Comparison of ENCODE assay signal across 26 mouse cellular contexts in the genomic region with DNA sequence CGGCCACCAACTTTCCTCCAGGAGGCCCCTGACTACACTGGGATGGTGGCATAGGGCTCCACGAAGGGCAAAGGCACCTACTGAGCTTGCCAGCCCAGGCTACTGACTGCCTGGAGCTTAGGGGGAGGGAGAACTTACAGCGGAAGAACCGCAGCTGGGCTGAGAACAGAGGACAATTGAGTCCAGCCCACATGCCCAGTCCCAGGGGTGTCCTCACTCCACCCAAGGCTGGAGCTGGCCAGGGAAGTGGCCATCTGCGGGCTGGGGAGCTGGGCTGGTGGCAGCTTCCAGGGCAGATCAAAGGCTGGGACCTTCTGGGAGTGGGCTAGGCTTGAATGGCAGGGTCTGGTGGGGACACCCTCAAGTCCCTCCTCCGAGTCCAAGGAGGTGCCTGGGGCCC. TPM values are rescaled to one million over a fixed set of nuclear protein-coding genes. Genes with fewer than 3 reads are reported as not detected.
DNase-seq lines count a peak whose midpoint lies in the region; ATAC-seq and TF ChIP-seq lines count a peak whose summit lies in the region.
"Had no signal": no experiment of that assay in that cellular context is flagged by ENCODE, and none has a peak within 500 bp of the region (broad histone marks: within the 10 kb centered on the region; RNA-seq: fewer than 3 reads in every experiment).

No protein-coding gene starts in this region.

- H3K9me3 ChIP-seq in forebrain, embryonic 14.5 days (replicated peaks; ENCODE audit: control insufficient read depth, low read length): no peaks in the 10 kb centered on the region
- H3K9me3 ChIP-seq in forebrain, embryonic 16.5 days (ENCODE audit: control insufficient read depth, low read length): no peaks in the 10 kb centered on the region
- H3K9me3 ChIP-seq in embryonic facial prominence, embryonic 13.5 days: no peaks in the 10 kb centered on the region
- H3K9me3 ChIP-seq: forebrain, embryonic 12.5 days; hindbrain, embryonic 13.5 days; megakaryocyte, embryonic 14.5 days had no signal

- H3K27ac ChIP-seq in forebrain, embryonic 14.5 days (ENCODE audit: low read depth, low read length): no peak overlapping the region
- no peak overlapping the region for H3K27ac ChIP-seq in forebrain, embryonic 16.5 days (ENCODE audit: low read length)
- H3K27ac ChIP-seq in layer of hippocampus, adult 2 months: peak overlapping the region; percentile 65
- H3K27ac ChIP-seq in embryonic facial prominence, embryonic 13.5 days: peak overlapping the region; percentile 36; the same call in 1 of the 2 replicates
- H3K27ac ChIP-seq in olfactory bulb, adult 2 months (ENCODE audit: insufficient read depth, low read depth, low read length): peak overlapping the region; percentile 8; the same call in 1 of the 2 replicates
- H3K27ac ChIP-seq: forebrain, embryonic 12.5 days; hindbrain, embryonic 13.5 days had no signal

- no peak for TF ChIP-seq POLR2A in olfactory bulb, adult 2 months (IDR thresholded peaks at IDR 0.05; ENCODE audit: insufficient read depth, low read depth, low read length)
- TF ChIP-seq POLR2A in lung, adult 2 months (IDR thresholded peaks at IDR 0.05; ENCODE audit: borderline replicate concordance, extremely low read depth, low read depth, low read length): no peak

- no peak overlapping the region for H3K4me2 ChIP-seq in forebrain, embryonic 14.5 days (ENCODE audit: low read length)
- no peak overlapping the region for H3K4me2 ChIP-seq in forebrain, embryonic 16.5 days (ENCODE audit: low read length)
- H3K4me2 ChIP-seq in embryonic facial prominence, embryonic 13.5 days: no peak overlapping the region
- H3K4me2 ChIP-seq: forebrain, embryonic 12.5 days; hindbrain, embryonic 13.5 days had no signal

- H3K27me3 ChIP-seq in forebrain, embryonic 14.5 days (replicated peaks; ENCODE audit: control insufficient read depth, insufficient read depth, low read length): no peaks in the 10 kb centered on the region
- no peaks in the 10 kb centered on the region for H3K27me3 ChIP-seq in forebrain, embryonic 16.5 days (replicated peaks; ENCODE audit: control insufficient read depth, insufficient read depth, low read length)
- H3K27me3 ChIP-seq in embryonic facial prominence, embryonic 13.5 days: no peaks in the 10 kb centered on the region
- H3K27me3 ChIP-seq: CH12.LX; forebrain, embryonic 12.5 days; hindbrain, embryonic 13.5 days; megakaryocyte, embryonic 14.5 days had no signal

- ATAC-seq in forebrain, embryonic 14.5 days: no peak
- ATAC-seq in forebrain, embryonic 16.5 days: no peak
- no peak for ATAC-seq in embryonic facial prominence, embryonic 13.5 days (ENCODE audit: insufficient number of reproducible peaks, insufficient read depth, low FRiP score, low TSS enrichment, low read depth)

- 0 out of 2 replicates have a peak overlapping the region, but pooled peaks have one; percentile 21 for H3K9ac ChIP-seq in forebrain, embryonic 14.5 days (ENCODE audit: low read length)
- H3K9ac ChIP-seq in forebrain, embryonic 16.5 days (replicated peaks; ENCODE audit: low read depth, low read length): no peak overlapping the region
- no peak overlapping the region for H3K9ac ChIP-seq in embryonic facial prominence, embryonic 13.5 days
- H3K9ac ChIP-seq: forebrain, embryonic 12.5 days; hindbrain, embryonic 13.5 days had no signal

- no peak for TF ChIP-seq CTCF in layer of hippocampus, adult 2 months (conservative IDR thresholded peaks at IDR 0.05)
- TF ChIP-seq CTCF in olfactory bulb, adult 2 months (IDR thresholded peaks at IDR 0.05; ENCODE audit: insufficient read depth, low read depth, low read length): no peak
- no peak for TF ChIP-seq CTCF in lung, adult 2 months (IDR thresholded peaks at IDR 0.05; ENCODE audit: insufficient read depth, low read length)

- DNase-seq in forebrain, embryonic 14.5 days (ENCODE audit: low spot score): no peak
- DNase-seq in layer of hippocampus, adult 2 months (ENCODE audit: low spot score in 2 of 2): no peak
- no peak for DNase-seq in layer of hippocampus, adult 8-10 months (ENCODE audit: low spot score in 2 of 2)
- no peak for DNase-seq in lung, adult 2 months
- DNase-seq in right cerebral cortex, postnatal 36 days (ENCODE audit: low spot score in 2 of 2): no peak
- DNase-seq: adrenal gland, postnatal 10 days; cerebellum, adult 11-12 months; kidney, adult 11 months; kidney, postnatal 25 days; lung, postnatal 14 days; right cerebral cortex, postnatal 25 days; thymus, adult 2 months had no signal

- no peaks in the 10 kb centered on the region for H3K4me1 ChIP-seq in forebrain, embryonic 14.5 days (ENCODE audit: control insufficient read depth, insufficient read depth, low read length)
- H3K4me1 ChIP-seq in forebrain, embryonic 16.5 days (replicated peaks; ENCODE audit: control insufficient read depth, insufficient read depth, low read length): no peaks in the 10 kb centered on the region
- no peaks in the 10 kb centered on the region for H3K4me1 ChIP-seq in embryonic facial prominence, embryonic 13.5 days
- peaks cover 4% of the 10 kb centered on the region; the same call in 1 of the 2 replicates for H3K4me1 ChIP-seq in olfactory bulb, adult 2 months (ENCODE audit: control insufficient read depth, insufficient read depth, low read length)
- H3K4me1 ChIP-seq in lung, adult 2 months (ENCODE audit: control insufficient read depth, insufficient read depth, low read length): no peaks in the 10 kb centered on the region
- H3K4me1 ChIP-seq: forebrain, embryonic 12.5 days; hindbrain, embryonic 13.5 days had no signal

- H3K4me3 ChIP-seq in forebrain, embryonic 14.5 days (ENCODE audit: low read depth, low read length): no peak overlapping the region
- H3K4me3 ChIP-seq in forebrain, embryonic 16.5 days (replicated peaks; ENCODE audit: low read length): no peak overlapping the region
- no peak overlapping the region for H3K4me3 ChIP-seq in layer of hippocampus, adult 2 months
- no peak overlapping the region for H3K4me3 ChIP-seq in embryonic facial prominence, embryonic 13.5 days
- H3K4me3 ChIP-seq in olfactory bulb, adult 2 months (ENCODE audit: insufficient read depth, low read depth, low read length): no peak overlapping the region
- no peak overlapping the region for H3K4me3 ChIP-seq in lung, adult 2 months (replicated peaks; ENCODE audit: extremely low read depth, low read depth, low read length)
- H3K4me3 ChIP-seq: forebrain, embryonic 12.5 days; hindbrain, embryonic 13.5 days; megakaryocyte, embryonic 14.5 days had no signal

- peaks cover 88% of the 10 kb centered on the region for H3K36me3 ChIP-seq in forebrain, embryonic 14.5 days (ENCODE audit: control insufficient read depth, insufficient read depth, low read length)
- peaks cover 38% of the 10 kb centered on the region for H3K36me3 ChIP-seq in forebrain, embryonic 16.5 days (ENCODE audit: control insufficient read depth, insufficient read depth)
- peaks cover 80% of the 10 kb centered on the region for H3K36me3 ChIP-seq in embryonic facial prominence, embryonic 13.5 days

- WGBS in forebrain, embryonic 14.5 days: 85% methylated on average over 6 of the region's 6 CpGs
- 87% methylated on average over 6 of the region's 6 CpGs for WGBS in forebrain, embryonic 16.5 days
- WGBS in embryonic facial prominence, embryonic 13.5 days: 79% methylated on average over 6 of the region's 6 CpGs
- 66% methylated on average over 6 of the region's 6 CpGs for WGBS in olfactory bulb, adult 2 months
- 76% methylated on average over 6 of the region's 6 CpGs for WGBS in lung, adult 2 months

RNA-seq across cellular contexts. Expression of a gene that starts 13.0 kb away (rescaled TPM):
- polyA plus RNA-seq in forebrain, embryonic 14.5 days (2014; fragmentation: Nextera tagmentation; extraction: Ambion mirVana): 44.0 and 45.5 TPM in 2 replicates
- 48.5 and 62.7 TPM in 2 replicates for polyA plus RNA-seq in forebrain, embryonic 16.5 days (2015; fragmentation: Nextera tagmentation; extraction: Ambion mirVana)
- 10 to 100 TPM; 29.4 to 29.5 TPM for total RNA-seq in layer of hippocampus, adult 2 months (2021)
- total RNA-seq in layer of hippocampus, adult 8-10 months (2022): 10 to 100 TPM; 27.0 to 35.1 (median 31.7) TPM
- 58.1 and 60.9 TPM in 2 replicates for polyA plus RNA-seq in embryonic facial prominence, embryonic 13.5 days (2015; fragmentation: Nextera tagmentation; extraction: Ambion mirVana)
- not detected in 2 replicates for polyA plus RNA-seq in olfactory bulb, adult 2 months (2012; ENCODE audit: insufficient read depth, insufficient read length, low replicate concordance, missing spikeins)
- 33.0 and 40.0 TPM in 2 replicates for polyA plus RNA-seq in lung, adult 2 months (2012; rRNA removed)

RNA-seq across cellular contexts. Expression of a gene that starts 19.7 kb away (rescaled TPM):
- 6.2 and 8.2 TPM in 2 replicates for polyA plus RNA-seq in forebrain, embryonic 14.5 days (2014; fragmentation: Nextera tagmentation; extraction: Ambion mirVana)
- 11.6 and 11.8 TPM in 2 replicates for polyA plus RNA-seq in forebrain, embryonic 16.5 days (2015; fragmentation: Nextera tagmentation; extraction: Ambion mirVana)
- total RNA-seq in layer of hippocampus, adult 2 months (2021): 100 to 1,000 TPM; 103 to 109 TPM
- total RNA-seq in layer of hippocampus, adult 8-10 months (2022): 100 to 1,000 TPM in 3 of 4 experiments, 10 to 100 TPM in 1; 94.8 to 118 (median 103) TPM
- 27.0 and 27.9 TPM in 2 replicates for polyA plus RNA-seq in embryonic facial prominence, embryonic 13.5 days (2015; fragmentation: Nextera tagmentation; extraction: Ambion mirVana)
- 77.0 TPM in 1 of 2 replicates, not detected in the other for polyA plus RNA-seq in olfactory bulb, adult 2 months (2012; ENCODE audit: insufficient read depth, insufficient read length, low replicate concordance, missing spikeins)
- 66.7 and 83.6 TPM in 2 replicates for polyA plus RNA-seq in lung, adult 2 months (2012; rRNA removed)

RNA-seq across cellular contexts. Expression of a gene that starts 21.7 kb away (rescaled TPM):
- polyA plus RNA-seq in forebrain, embryonic 14.5 days (2014; fragmentation: Nextera tagmentation; extraction: Ambion mirVana): 474 and 520 TPM in 2 replicates
- 652 and 674 TPM in 2 replicates for polyA plus RNA-seq in forebrain, embryonic 16.5 days (2015; fragmentation: Nextera tagmentation; extraction: Ambion mirVana)
- total RNA-seq in layer of hippocampus, adult 2 months (2021): 100 to 1,000 TPM; 907 to 909 TPM
- total RNA-seq in layer of hippocampus, adult 8-10 months (2022): 100 to 1,000 TPM; 820 to 960 (median 855) TPM
- polyA plus RNA-seq in embryonic facial prominence, embryonic 13.5 days (2015; fragmentation: Nextera tagmentation; extraction: Ambion mirVana): 622 and 633 TPM in 2 replicates
- polyA plus RNA-seq in olfactory bulb, adult 2 months (2012; ENCODE audit: insufficient read depth, insufficient read length, low replicate concordance, missing spikeins): 423 and 2,167 TPM in 2 replicates
- polyA plus RNA-seq in lung, adult 2 months (2012; rRNA removed): 1,377 and 1,420 TPM in 2 replicates

RNA-seq across cellular contexts. Expression of a gene that starts 28.1 kb away (rescaled TPM):
- 49.0 and 50.0 TPM in 2 replicates for polyA plus RNA-seq in forebrain, embryonic 14.5 days (2014; fragmentation: Nextera tagmentation; extraction: Ambion mirVana)
- 55.1 and 56.9 TPM in 2 replicates for polyA plus RNA-seq in forebrain, embryonic 16.5 days (2015; fragmentation: Nextera tagmentation; extraction: Ambion mirVana)
- total RNA-seq in layer of hippocampus, adult 2 months (2021): 10 to 100 TPM; 73.6 to 78.4 TPM
- 10 to 100 TPM; 57.1 to 69.8 (median 65.7) TPM for total RNA-seq in layer of hippocampus, adult 8-10 months (2022)
- polyA plus RNA-seq in embryonic facial prominence, embryonic 13.5 days (2015; fragmentation: Nextera tagmentation; extraction: Ambion mirVana): 57.1 and 60.1 TPM in 2 replicates
- not detected in 2 replicates for polyA plus RNA-seq in olfactory bulb, adult 2 months (2012; ENCODE audit: insufficient read depth, insufficient read length, low replicate concordance, missing spikeins)
- polyA plus RNA-seq in lung, adult 2 months (2012; rRNA removed): 70.4 and 73.5 TPM in 2 replicates

RNA-seq across cellular contexts. Expression of a gene that starts 28.9 kb away (rescaled TPM):
- polyA plus RNA-seq in forebrain, embryonic 14.5 days (2014; fragmentation: Nextera tagmentation; extraction: Ambion mirVana): not detected in 2 replicates
- polyA plus RNA-seq in forebrain, embryonic 16.5 days (2015; fragmentation: Nextera tagmentation; extraction: Ambion mirVana): not detected in 2 replicates
- total RNA-seq in layer of hippocampus, adult 2 months (2021): not detected
- total RNA-seq in layer of hippocampus, adult 8-10 months (2022): not detected
- not detected in 2 replicates for polyA plus RNA-seq in embryonic facial prominence, embryonic 13.5 days (2015; fragmentation: Nextera tagmentation; extraction: Ambion mirVana)
- polyA plus RNA-seq in olfactory bulb, adult 2 months (2012; ENCODE audit: insufficient read depth, insufficient read length, low replicate concordance, missing spikeins): not detected in 2 replicates
- polyA plus RNA-seq in lung, adult 2 months (2012; rRNA removed): not detected in 2 replicates
- total RNA-seq: adrenal gland, postnatal 10 days; CH12.LX; common myeloid progenitor, adult 5-6 weeks; granulocyte monocyte progenitor cell, adult 5-6 weeks; layer of hippocampus, postnatal 10 days; left cerebral cortex, postnatal 25 days; midbrain, postnatal 0 days had no signal
- polyA plus RNA-seq: forebrain, embryonic 12.5 days; liver, embryonic 16.5 days; midbrain, postnatal 0 days; neural tube, embryonic 11.5 days; thymus, adult 2 months had no signal

Comparison
In these comparisons a context has a peak if more than half of its experiments do, and no peak if none do; other contexts are left out.
1. H3K27ac ChIP-seq: peak in layer of hippocampus, adult 2 months (single experiment), embryonic facial prominence, embryonic 13.5 days (single experiment) and olfactory bulb, adult 2 months (single experiment); none in forebrain, embryonic 14.5 days (single experiment) and forebrain, embryonic 16.5 days (single experiment).